Mouse (Mus musculus) ES-Bruce4 (cell line): ENCODE data around the gene Lrrc39. TPM values are rescaled to one million over a fixed set of nuclear protein-coding genes. Genes with fewer than 3 reads are reported as not detected.

Experiments
- H3K27ac ChIP-seq: 2 replicates; pipeline ENCODE4 v1.5.1; 2012; ENCODE audit warnings: low read length, inconsistent platforms; ENCODE audit not compliant: insufficient read depth
- H3K27me3 ChIP-seq: 2 replicates; pipeline ENCODE4 v1.6.1; 2012; ENCODE audit warnings: mild to moderate bottlenecking, low read length, inconsistent platforms; ENCODE audit not compliant: control insufficient read depth, poor library complexity, insufficient read depth, severe bottlenecking
- H3K36me3 ChIP-seq: 2 replicates; pipeline ENCODE4 v1.6.1; 2012; ENCODE audit warnings: inconsistent platforms, mild to moderate bottlenecking, low read length, moderate library complexity; ENCODE audit not compliant: control insufficient read depth, poor library complexity, insufficient read depth, severe bottlenecking
- H3K4me1 ChIP-seq: one replicate; pipeline ENCODE4 v1.8.1; 2011; ENCODE audit warnings: low read length; ENCODE audit not compliant: control insufficient read depth, insufficient read depth
- H3K4me3 ChIP-seq: 2 replicates; pipeline ENCODE4 v1.5.1; 2011; ENCODE audit warnings: low read depth, mild to moderate bottlenecking, low read length
- H3K9ac ChIP-seq: 2 replicates; pipeline ENCODE4 v1.6.1; 2012; ENCODE audit warnings: low read depth, mild to moderate bottlenecking, inconsistent platforms; ENCODE audit not compliant: poor library complexity, severe bottlenecking
- H3K9me3 ChIP-seq: replicated peaks from 2 replicates; pipeline ENCODE4 v1.6.1; 2012; ENCODE audit warnings: mild to moderate bottlenecking, low read length, inconsistent platforms; ENCODE audit not compliant: control insufficient read depth, poor library complexity, insufficient read depth, severe bottlenecking
- CTCF ChIP-seq: IDR thresholded peaks from one replicate; pipeline ENCODE4 v1.8.1; 2011; ENCODE audit warnings: low read depth, low read length
- EP300 ChIP-seq: IDR thresholded peaks from 2 replicates; pipeline ENCODE4 v1.6.1; 2011; ENCODE audit warnings: low read depth, low read length; ENCODE audit not compliant: insufficient read depth
- POLR2A ChIP-seq: IDR thresholded peaks from one replicate; pipeline ENCODE4 v1.8.1; 2011; ENCODE audit warnings: low read length; ENCODE audit not compliant: insufficient read depth
- polyA plus RNA-seq: library from polyadenylated mRNA; stranded (reverse); fragments of >200 nt; gene quantifications from 2 replicates; pipeline ENCODE4 v1.2.4, GENCODE M21; 2011; ENCODE audit warnings: low read depth; ENCODE audit not compliant: missing spikeins, insufficient read depth, insufficient read length

Gene Lrrc39
- polyA plus RNA-seq, 1 experiment = 0.19 TPM

DNA sequence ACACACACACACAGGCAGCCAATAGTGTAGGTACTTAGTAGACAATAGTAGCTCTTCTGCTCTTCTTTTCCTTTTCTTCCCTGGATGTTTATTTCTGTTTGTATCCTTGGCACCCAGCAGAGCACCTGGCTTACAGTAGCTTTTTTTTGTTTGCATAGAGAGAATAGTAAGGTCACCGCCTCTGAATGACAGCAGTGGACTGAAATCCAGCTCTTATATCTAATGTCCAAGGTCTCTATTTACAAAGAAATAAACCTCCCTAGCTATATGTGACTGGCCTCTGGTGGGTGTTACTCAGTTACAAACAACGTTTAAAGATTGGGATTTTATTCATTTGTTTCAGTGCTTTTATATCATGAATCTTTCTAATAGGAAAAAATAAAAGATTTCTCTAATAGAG, 36.9 kb downstream of the Lrrc39 start:
- no peaks in the 10 kb centered on the region for H3K27me3 ChIP-seq
- no peak for TF ChIP-seq CTCF
- no peak for TF ChIP-seq POLR2A
- TF ChIP-seq EP300 = no peak
- H3K9ac ChIP-seq = no peak overlapping the region
- H3K27ac ChIP-seq = no peak overlapping the region
- H3K4me1 ChIP-seq = no peaks in the 10 kb centered on the region
- H3K36me3 ChIP-seq = no peaks in the 10 kb centered on the region
- no peaks in the 10 kb centered on the region for H3K9me3 ChIP-seq
- no peak overlapping the region for H3K4me3 ChIP-seq

DNA sequence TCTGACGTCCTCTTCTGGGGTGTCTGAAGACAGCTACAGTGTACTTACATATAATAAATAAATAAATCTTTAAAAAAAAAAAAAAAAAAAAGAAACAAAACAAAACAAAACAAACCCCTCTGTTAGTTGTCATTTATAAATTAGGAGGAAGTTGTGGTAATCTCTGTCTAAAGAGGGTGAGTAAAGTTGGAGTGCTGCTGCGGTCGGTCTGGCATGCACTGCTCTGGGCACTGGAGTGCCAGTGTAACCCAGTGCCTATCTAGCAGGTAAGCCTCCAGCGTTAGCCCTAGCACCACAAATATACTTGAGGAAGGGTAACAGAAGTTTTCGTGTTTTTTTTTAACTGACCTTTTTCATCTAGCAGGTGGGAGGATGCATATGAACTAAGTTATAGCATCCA, 38.2 kb downstream of the Lrrc39 start:
- no peak for TF ChIP-seq EP300
- TF ChIP-seq POLR2A = no peak
- no peak for TF ChIP-seq CTCF
- Histone ChIP-seq H3K27ac (no peak overlapping the region), H3K4me1 (no peaks in the 10 kb centered on the region), H3K9me3 (no peaks in the 10 kb centered on the region), H3K27me3 (no peaks in the 10 kb centered on the region), H3K36me3 (no peaks in the 10 kb centered on the region; the same call in 1 of the 2 replicates), H3K9ac (no peak overlapping the region), H3K4me3 (no peak overlapping the region)

DNA sequence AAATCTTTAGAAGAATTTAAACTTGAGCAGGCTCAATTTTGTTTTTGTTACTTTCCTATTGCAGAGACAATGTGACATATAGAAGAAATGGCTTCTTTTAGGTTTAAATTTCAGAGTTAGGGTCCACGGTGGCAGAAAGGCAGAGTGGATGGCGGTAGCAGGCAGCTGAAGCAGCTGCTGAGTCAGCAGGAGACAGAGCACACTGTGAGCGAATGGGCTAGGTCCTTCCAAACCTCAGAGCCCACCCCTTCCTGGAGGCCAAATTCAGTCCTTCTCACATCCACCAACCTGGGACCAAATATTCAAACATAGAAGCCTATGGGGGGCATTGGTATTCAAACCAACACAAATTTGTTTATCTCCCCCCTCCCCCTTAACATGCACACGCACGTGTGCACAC, 39.0 kb downstream of the Lrrc39 start:
- H3K4me1 ChIP-seq = no peaks in the 10 kb centered on the region
- H3K36me3 ChIP-seq = no peaks in the 10 kb centered on the region; the same call in 1 of the 2 replicates
- TF ChIP-seq EP300 (no peak), POLR2A (no peak), CTCF (no peak)
- no peak overlapping the region for H3K27ac ChIP-seq
- H3K27me3 ChIP-seq = no peaks in the 10 kb centered on the region
- H3K9ac ChIP-seq = no peak overlapping the region
- no peaks in the 10 kb centered on the region for H3K9me3 ChIP-seq
- H3K4me3 ChIP-seq = no peak overlapping the region

DNA sequence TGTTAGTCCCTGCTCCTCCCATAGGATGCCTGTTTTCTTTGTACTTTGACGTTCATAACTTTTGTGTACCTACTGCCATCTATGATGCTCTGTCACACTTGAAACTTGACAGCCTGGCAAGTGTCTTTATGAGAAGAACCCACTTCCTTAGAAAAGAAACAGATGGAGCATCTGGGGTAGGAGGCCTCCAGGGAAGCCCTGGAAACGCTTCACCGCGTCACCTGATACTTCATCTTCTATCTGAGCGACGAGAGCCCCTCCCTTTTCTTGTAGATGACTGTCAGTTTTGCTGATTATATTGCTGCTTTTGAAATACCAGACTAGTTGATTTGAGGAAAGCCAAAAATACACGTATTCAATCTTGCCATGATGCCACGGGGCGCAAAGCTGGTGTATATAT, 41.8 kb downstream of the Lrrc39 start:
- Histone ChIP-seq H3K4me3 (no peak overlapping the region), H3K27me3 (no peaks in the 10 kb centered on the region), H3K4me1 (no peaks in the 10 kb centered on the region), H3K36me3 (no peaks in the 10 kb centered on the region; the same call in 1 of the 2 replicates), H3K9me3 (no peaks in the 10 kb centered on the region), H3K27ac (no peak overlapping the region), H3K9ac (no peak overlapping the region)
- no peak for TF ChIP-seq CTCF
- TF ChIP-seq EP300 = no peak
- TF ChIP-seq POLR2A = no peak

DNA sequence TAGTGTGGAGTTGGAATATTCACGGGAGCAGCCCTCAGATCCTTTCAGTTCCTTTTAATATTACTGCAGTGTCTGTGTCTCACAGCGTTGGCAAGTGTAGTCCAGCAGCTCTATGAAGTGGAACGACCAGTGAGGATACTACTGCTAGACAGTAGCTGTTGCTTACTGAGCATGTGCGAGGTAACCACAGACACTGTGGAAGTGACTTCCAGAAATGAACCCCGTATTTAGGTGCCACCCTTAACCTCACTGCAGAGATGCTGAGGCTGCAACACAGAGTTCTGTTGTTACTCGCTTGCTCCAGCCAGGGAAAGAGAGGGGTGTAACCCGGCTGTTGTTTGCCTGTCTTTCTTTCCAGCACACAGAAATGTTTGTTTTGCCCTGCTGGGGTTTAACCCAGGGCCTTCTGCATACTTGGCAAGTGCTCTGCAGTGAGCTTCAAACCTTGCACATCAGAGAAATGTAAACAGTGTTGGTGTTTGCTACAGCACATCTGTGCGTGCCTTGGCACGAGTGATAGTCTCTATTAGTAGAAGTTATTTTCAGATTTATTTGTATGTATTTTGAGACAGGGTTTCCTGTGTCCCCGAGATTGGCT, 51.6 kb downstream of the Lrrc39 start, which contains the start of gene Trmt13:
Gene Trmt13, minus strand, starts transcription at position 293 of the 598 bp plus-strand sequence.
- no peaks in the 10 kb centered on the region; the same call in none of the 2 replicates for H3K36me3 ChIP-seq

GRCm38 (mm10) chr3:116615318-116616068, 52.7 kb downstream of the Lrrc39 start:
- H3K9me3 ChIP-seq = no peaks in the 10 kb centered on the region
- no peak overlapping the region for H3K9ac ChIP-seq
- H3K27ac ChIP-seq = no peak overlapping the region
- no peak for TF ChIP-seq POLR2A
- TF ChIP-seq EP300 = no peak
- TF ChIP-seq CTCF = no peak
- H3K27me3 ChIP-seq = no peaks in the 10 kb centered on the region
- H3K4me1 ChIP-seq = no peaks in the 10 kb centered on the region
- H3K36me3 ChIP-seq = no peaks in the 10 kb centered on the region; the same call in none of the 2 replicates
- H3K4me3 ChIP-seq = no peak overlapping the region

More for the DNA sequence above, 51.6 kb downstream of the Lrrc39 start, which contains the start of gene Trmt13:
- H3K9me3 ChIP-seq = no peaks in the 10 kb centered on the region
- no peak within 1 kb of the TSS for H3K4me3 ChIP-seq
- no peaks in the 10 kb centered on the region for H3K4me1 ChIP-seq
- no peaks in the 10 kb centered on the region for H3K27me3 ChIP-seq
- no peak within 1 kb of the TSS for H3K9ac ChIP-seq
- no peak within 1 kb of the TSS for H3K27ac ChIP-seq
- TF ChIP-seq EP300 (no peak), POLR2A (no peak), CTCF (no peak)
